Mouse (Mus musculus): Measurements from ENCODE around the gene Mfsd1. TPM values are rescaled to one million over a fixed set of nuclear protein-coding genes. Genes with fewer than 3 reads are reported as not detected.

Gene Mfsd1
- 54.4 and 62.7 TPM in 2 replicates for polyA plus RNA-seq (2016; fragmentation: Nextera tagmentation; extraction: Ambion mirVana)

GRCm38 (mm10) chr3:67582273-67583124 lies at the start of gene Mfsd1:
Gene Mfsd1, plus strand, starts transcription at chr3:67582741.
- 4% methylated on average over 54 of the region's 54 CpGs for WGBS
- peaks cover 12% of the 10 kb centered on the region for H3K4me1 ChIP-seq (replicated peaks)
- H3K9me3 ChIP-seq = no peaks in the 10 kb centered on the region
- H3K27ac ChIP-seq = peak within 1 kb of the TSS; percentile 83
- peaks cover 13% of the 10 kb centered on the region for H3K36me3 ChIP-seq
- H3K4me3 ChIP-seq = peak within 1 kb of the TSS; percentile 72
- DNase-seq (ENCODE audit: low spot score) = peak; percentile 96
- H3K27me3 ChIP-seq (ENCODE audit: insufficient read depth, poor library complexity, severe bottlenecking) = no peaks in the 10 kb centered on the region

- Histone ChIP-seq H3K4me1 (replicated peaks) (no peaks in the 10 kb centered on the region), H3K4me3 (no peak overlapping the region), H3K27ac (no peak overlapping the region), H3K27me3 (ENCODE audit: insufficient read depth, poor library complexity, severe bottlenecking) (no peaks in the 10 kb centered on the region), H3K9me3 (no peaks in the 10 kb centered on the region), H3K36me3 (no peaks in the 10 kb centered on the region)
- DNase-seq (ENCODE audit: low spot score) = no peak
- 72% methylated on average over 8 of the region's 8 CpGs for WGBS
Observed at GRCm38 (mm10) chr3:67543630-67544029, 38.9 kb upstream of the Mfsd1 start.

- Histone ChIP-seq H3K9me3 (no peaks in the 10 kb centered on the region), H3K36me3 (no peaks in the 10 kb centered on the region), H3K27me3 (ENCODE audit: insufficient read depth, poor library complexity, severe bottlenecking) (no peaks in the 10 kb centered on the region), H3K4me1 (replicated peaks) (no peaks in the 10 kb centered on the region), H3K4me3 (no peak overlapping the region), H3K27ac (no peak overlapping the region)
- no peak for DNase-seq (ENCODE audit: low spot score)
- WGBS = 73% methylated on average over 3 of the region's 3 CpGs
Observed at GRCm38 (mm10) chr3:67551193-67551592, 31.3 kb upstream of the Mfsd1 start.

- Histone ChIP-seq H3K27ac (no peak overlapping the region), H3K4me3 (no peak overlapping the region), H3K4me1 (replicated peaks) (peaks cover 4% of the 10 kb centered on the region; the same call in 1 of the 2 replicates), H3K9me3 (no peaks in the 10 kb centered on the region), H3K36me3 (no peaks in the 10 kb centered on the region), H3K27me3 (ENCODE audit: insufficient read depth, poor library complexity, severe bottlenecking) (no peaks in the 10 kb centered on the region)
- no peak for DNase-seq (ENCODE audit: low spot score)
- WGBS = 46% methylated on average over 4 of the region's 4 CpGs
Observed at GRCm38 (mm10) chr3:67553281-67553680, 29.3 kb upstream of the Mfsd1 start.

GRCm38 (mm10) chr3:67553927-67554448 lies 28.6 kb upstream of the Mfsd1 start:
- Histone ChIP-seq H3K36me3 (no peaks in the 10 kb centered on the region), H3K27ac (no peak overlapping the region), H3K4me1 (replicated peaks) (peaks cover 4% of the 10 kb centered on the region; the same call in 1 of the 2 replicates), H3K27me3 (ENCODE audit: insufficient read depth, poor library complexity, severe bottlenecking) (no peaks in the 10 kb centered on the region), H3K9me3 (no peaks in the 10 kb centered on the region), H3K4me3 (no peak overlapping the region)
- DNase-seq (ENCODE audit: low spot score) = no peak
- WGBS = 91% methylated on average over 5 of the region's 5 CpGs

- Histone ChIP-seq H3K4me3 (no peak overlapping the region), H3K4me1 (replicated peaks) (peaks cover 4% of the 10 kb centered on the region; the same call in 1 of the 2 replicates), H3K36me3 (no peaks in the 10 kb centered on the region), H3K27me3 (ENCODE audit: insufficient read depth, poor library complexity, severe bottlenecking) (no peaks in the 10 kb centered on the region), H3K27ac (no peak overlapping the region), H3K9me3 (no peaks in the 10 kb centered on the region)
- DNase-seq (ENCODE audit: low spot score) = no peak
- WGBS = 87% methylated on average over 5 of the region's 5 CpGs
Observed at GRCm38 (mm10) chr3:67555211-67555610, 27.3 kb upstream of the Mfsd1 start.

- no peaks in the 10 kb centered on the region for H3K9me3 ChIP-seq
- WGBS = 61% methylated on average over 14 of the region's 14 CpGs
- 0 out of 2 replicates have a peak overlapping the region, but pooled peaks have one; percentile 1 for H3K27ac ChIP-seq
- H3K4me1 ChIP-seq (replicated peaks) = peaks cover 4% of the 10 kb centered on the region; the same call in 1 of the 2 replicates
- peak; percentile 25 for DNase-seq (ENCODE audit: low spot score)
- H3K27me3 ChIP-seq (ENCODE audit: insufficient read depth, poor library complexity, severe bottlenecking) = no peaks in the 10 kb centered on the region
- H3K36me3 ChIP-seq = no peaks in the 10 kb centered on the region
- H3K4me3 ChIP-seq = no peak overlapping the region
Observed at GRCm38 (mm10) chr3:67557200-67557651, 25.3 kb upstream of the Mfsd1 start.

GRCm38 (mm10) chr3:67557718-67558354 lies 24.7 kb upstream of the Mfsd1 start:
- Histone ChIP-seq H3K4me1 (replicated peaks) (peaks cover 4% of the 10 kb centered on the region; the same call in 1 of the 2 replicates), H3K27ac (no peak overlapping the region), H3K27me3 (ENCODE audit: insufficient read depth, poor library complexity, severe bottlenecking) (no peaks in the 10 kb centered on the region), H3K36me3 (no peaks in the 10 kb centered on the region), H3K9me3 (no peaks in the 10 kb centered on the region), H3K4me3 (no peak overlapping the region)
- WGBS = 88% methylated on average over 14 of the region's 14 CpGs
- no peak for DNase-seq (ENCODE audit: low spot score)

- Histone ChIP-seq H3K4me1 (replicated peaks) (no peaks in the 10 kb centered on the region), H3K36me3 (no peaks in the 10 kb centered on the region), H3K9me3 (no peaks in the 10 kb centered on the region), H3K4me3 (no peak overlapping the region), H3K27ac (no peak overlapping the region), H3K27me3 (ENCODE audit: insufficient read depth, poor library complexity, severe bottlenecking) (0 out of 2 replicates have a peak, but pooled peaks cover 2% of the 10 kb centered on the region)
- DNase-seq (ENCODE audit: low spot score) = no peak
- WGBS = 61% methylated on average over 5 of the region's 5 CpGs
Observed at GRCm38 (mm10) chr3:67564731-67565357, 17.7 kb upstream of the Mfsd1 start.

GRCm38 (mm10) chr3:67565540-67566227 lies 16.9 kb upstream of the Mfsd1 start:
- Histone ChIP-seq H3K4me3 (no peak overlapping the region), H3K36me3 (no peaks in the 10 kb centered on the region), H3K27ac (no peak overlapping the region), H3K27me3 (ENCODE audit: insufficient read depth, poor library complexity, severe bottlenecking) (peaks cover 5% of the 10 kb centered on the region; the same call in 1 of the 2 replicates), H3K4me1 (replicated peaks) (no peaks in the 10 kb centered on the region), H3K9me3 (no peaks in the 10 kb centered on the region)
- WGBS = 74% methylated on average over 8 of the region's 8 CpGs
- no peak for DNase-seq (ENCODE audit: low spot score)

- 29% methylated on average over 17 of the region's 17 CpGs for WGBS
- Histone ChIP-seq H3K4me1 (replicated peaks) (no peaks in the 10 kb centered on the region), H3K4me3 (no peak overlapping the region; the same call in 1 of the 2 replicates), H3K27ac (no peak overlapping the region), H3K27me3 (ENCODE audit: insufficient read depth, poor library complexity, severe bottlenecking) (peaks cover 8% of the 10 kb centered on the region; the same call in 1 of the 2 replicates), H3K36me3 (no peaks in the 10 kb centered on the region), H3K9me3 (no peaks in the 10 kb centered on the region)
- peak; percentile 73 for DNase-seq (ENCODE audit: low spot score)
Observed at GRCm38 (mm10) chr3:67568015-67568618, 14.4 kb upstream of the Mfsd1 start.

- Histone ChIP-seq H3K4me3 (no peak overlapping the region), H3K4me1 (replicated peaks) (no peaks in the 10 kb centered on the region), H3K36me3 (no peaks in the 10 kb centered on the region), H3K27me3 (ENCODE audit: insufficient read depth, poor library complexity, severe bottlenecking) (peaks cover 14% of the 10 kb centered on the region; the same call in 1 of the 2 replicates), H3K27ac (no peak overlapping the region), H3K9me3 (no peaks in the 10 kb centered on the region)
- WGBS = 61% methylated on average over 4 of the region's 4 CpGs
- DNase-seq (ENCODE audit: low spot score) = peak; percentile 18
Observed at GRCm38 (mm10) chr3:67572918-67573317, 9.6 kb upstream of the Mfsd1 start.
